Mouse (Mus musculus) kidney, postnatal 10 days (tissue): ENCODE measurements around the gene Gprin3.
A peak's percentile ranks its signal among the peaks of the same experiment; 100 is the strongest.

ENCODE experiments used
- DNase-seq: peaks from one replicate; pipeline ENCODE4 v3.0.0; 2021; ENCODE audit warnings: mixed read lengths

Gene Gprin3

GRCm38 (mm10) chr6:59425824-59426533 is at the start of gene Gprin3:
Gene Gprin3 (minus strand): TSS chr6:59426294.
- peak; percentile 92 for DNase-seq

- no peak for DNase-seq
Observed at GRCm38 (mm10) chr6:59458861-59459260, 32.8 kb upstream of the Gprin3 start.

- no peak for DNase-seq
Observed at GRCm38 (mm10) chr6:59456116-59456515, 30.0 kb upstream of the Gprin3 start.

GRCm38 (mm10) chr6:59451348-59451747 is 25.3 kb upstream of the Gprin3 start:
- DNase-seq, result no peak

GRCm38 (mm10) chr6:59445101-59445503 is 19.0 kb upstream of the Gprin3 start:
- no peak for DNase-seq

- DNase-seq, result no peak
Observed at GRCm38 (mm10) chr6:59435906-59436305, 9.8 kb upstream of the Gprin3 start.

- no peak for DNase-seq
Observed at GRCm38 (mm10) chr6:59433116-59433515, 7.0 kb upstream of the Gprin3 start.

- DNase-seq, result no peak
Observed at GRCm38 (mm10) chr6:59426534-59426885, 416 bp upstream of the Gprin3 start.

- no peak for DNase-seq
Observed at GRCm38 (mm10) chr6:59424871-59425740, 988 bp downstream of the Gprin3 start.

- DNase-seq, result no peak
Observed at GRCm38 (mm10) chr6:59423836-59424235, 2.3 kb downstream of the Gprin3 start.

- no peak for DNase-seq
Observed at GRCm38 (mm10) chr6:59419264-59419663, 6.8 kb downstream of the Gprin3 start.

- DNase-seq, result no peak
Observed at GRCm38 (mm10) chr6:59418659-59419058, 7.4 kb downstream of the Gprin3 start.

GRCm38 (mm10) chr6:59414816-59415215 is 11.3 kb downstream of the Gprin3 start:
- peak; percentile 29 for DNase-seq

- DNase-seq, result no peak
Observed at GRCm38 (mm10) chr6:59412417-59413346, 13.4 kb downstream of the Gprin3 start.

GRCm38 (mm10) chr6:59409001-59409700 is 16.9 kb downstream of the Gprin3 start:
- DNase-seq, result no peak

GRCm38 (mm10) chr6:59407482-59407997 is 18.6 kb downstream of the Gprin3 start:
- no peak for DNase-seq

- no peak for DNase-seq
Observed at GRCm38 (mm10) chr6:59390208-59390607, 35.9 kb downstream of the Gprin3 start.

- no peak for DNase-seq
Observed at GRCm38 (mm10) chr6:59365300-59365699, 60.8 kb downstream of the Gprin3 start.

- DNase-seq, result no peak
Observed at GRCm38 (mm10) chr6:59363282-59363681, 62.8 kb downstream of the Gprin3 start.

GRCm38 (mm10) chr6:59354943-59355342 is 71.2 kb downstream of the Gprin3 start:
- no peak for DNase-seq

- no peak for DNase-seq
Observed at GRCm38 (mm10) chr6:59351108-59351789, 74.8 kb downstream of the Gprin3 start.
